Mouse (Mus musculus): ENCODE data around the gene Hdac9. TPM values are rescaled to one million over a fixed set of nuclear protein-coding genes. Genes with fewer than 3 reads are reported as not detected.

The Hdac9 gene
- polyA plus RNA-seq, 1 experiment: 0.06 TPM

- H3K27me3 ChIP-seq (ENCODE audit: control insufficient read depth, insufficient read depth, insufficient read length): no peaks in the 10 kb centered on the region
- H3ac ChIP-seq (ENCODE audit: control insufficient read depth, insufficient read length, low read depth): no peak overlapping the region
- H3K79me3 ChIP-seq (ENCODE audit: low read depth): no peaks in the 10 kb centered on the region
- H3K79me2 ChIP-seq (ENCODE audit: control insufficient read depth, insufficient read depth): no peaks in the 10 kb centered on the region
- no peak overlapping the region for H3K4me3 ChIP-seq (ENCODE audit: insufficient read depth, poor library complexity, severe bottlenecking)
- no peaks in the 10 kb centered on the region for H3K36me3 ChIP-seq (ENCODE audit: control insufficient read depth, insufficient read depth)
- TF ChIP-seq CEBPB (IDR thresholded peaks at IDR 0.05; ENCODE audit: low read depth): no peak
- no peak for TF ChIP-seq MYOG (IDR thresholded peaks at IDR 0.05; ENCODE audit: control insufficient read depth, extremely low read depth, insufficient read length)
- TF ChIP-seq MYOD1 (IDR thresholded peaks at IDR 0.05; ENCODE audit: control insufficient read depth, insufficient read length, low read depth): no peak
- TF ChIP-seq CTCF (IDR thresholded peaks at IDR 0.05; ENCODE audit: control insufficient read depth, insufficient read depth, insufficient read length): no peak
- no peak for TF ChIP-seq FOSL1 (IDR thresholded peaks at IDR 0.05; ENCODE audit: insufficient read depth, low read length, poor library complexity, severe bottlenecking)
- no peak for TF ChIP-seq MAX (IDR thresholded peaks at IDR 0.05)
- no peak for TF ChIP-seq USF1 (IDR thresholded peaks at IDR 0.05; ENCODE audit: low read depth)
Observed at GRCm38 (mm10) chr12:34087292-34087942, 829.5 kb downstream of the Hdac9 start.

DNA sequence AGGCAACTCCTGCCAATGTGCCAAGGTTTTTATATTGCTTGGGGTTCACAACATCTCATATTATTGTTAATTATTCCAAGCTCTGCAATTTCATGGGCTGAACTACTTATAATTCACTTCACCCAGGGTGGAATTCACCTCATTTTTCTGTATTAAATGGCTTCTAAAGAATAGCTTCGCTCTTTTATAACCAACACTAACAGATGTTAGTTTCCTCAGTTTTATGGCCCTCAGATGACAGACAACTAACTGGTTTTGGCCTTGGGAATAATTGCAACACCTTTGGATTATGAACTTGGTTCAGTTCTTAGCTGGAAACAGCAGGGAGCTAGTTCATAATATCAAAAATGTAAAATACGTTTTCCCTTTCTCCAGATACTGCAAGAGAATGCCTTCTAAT, 839.9 kb downstream of the Hdac9 start:
- no peak for TF ChIP-seq USF1 (IDR thresholded peaks at IDR 0.05; ENCODE audit: low read depth)
- TF ChIP-seq CTCF (IDR thresholded peaks at IDR 0.05; ENCODE audit: control insufficient read depth, insufficient read depth, insufficient read length): no peak
- no peak for TF ChIP-seq CEBPB (IDR thresholded peaks at IDR 0.05; ENCODE audit: low read depth)
- TF ChIP-seq MAX (IDR thresholded peaks at IDR 0.05): no peak
- TF ChIP-seq MYOG (IDR thresholded peaks at IDR 0.05; ENCODE audit: control insufficient read depth, extremely low read depth, insufficient read length): no peak
- no peak for TF ChIP-seq MYOD1 (IDR thresholded peaks at IDR 0.05; ENCODE audit: control insufficient read depth, insufficient read length, low read depth)
- TF ChIP-seq FOSL1 (IDR thresholded peaks at IDR 0.05; ENCODE audit: insufficient read depth, low read length, poor library complexity, severe bottlenecking): no peak
- Histone ChIP-seq H3K36me3 (ENCODE audit: control insufficient read depth, insufficient read depth) (no peaks in the 10 kb centered on the region), H3ac (ENCODE audit: control insufficient read depth, insufficient read length, low read depth) (no peak overlapping the region), H3K27me3 (ENCODE audit: control insufficient read depth, insufficient read depth, insufficient read length) (no peaks in the 10 kb centered on the region), H3K4me3 (ENCODE audit: insufficient read depth, poor library complexity, severe bottlenecking) (no peak overlapping the region), H3K79me3 (ENCODE audit: low read depth) (no peaks in the 10 kb centered on the region), H3K79me2 (ENCODE audit: control insufficient read depth, insufficient read depth) (no peaks in the 10 kb centered on the region)

GRCm38 (mm10) chr12:34075805-34076509, 840.9 kb downstream of the Hdac9 start:
- no peaks in the 10 kb centered on the region for H3K79me2 ChIP-seq (ENCODE audit: control insufficient read depth, insufficient read depth)
- TF ChIP-seq MAX (IDR thresholded peaks at IDR 0.05) (no peak), FOSL1 (IDR thresholded peaks at IDR 0.05; ENCODE audit: insufficient read depth, low read length, poor library complexity, severe bottlenecking) (peak; percentile 97)
- no peaks in the 10 kb centered on the region for H3K79me3 ChIP-seq (ENCODE audit: low read depth)
- no peaks in the 10 kb centered on the region for H3K36me3 ChIP-seq (ENCODE audit: control insufficient read depth, insufficient read depth)
- H3K4me3 ChIP-seq (ENCODE audit: insufficient read depth, poor library complexity, severe bottlenecking): no peak overlapping the region
- H3ac ChIP-seq (ENCODE audit: control insufficient read depth, insufficient read length, low read depth): no peak overlapping the region
- no peaks in the 10 kb centered on the region for H3K27me3 ChIP-seq (ENCODE audit: control insufficient read depth, insufficient read depth, insufficient read length)

DNA sequence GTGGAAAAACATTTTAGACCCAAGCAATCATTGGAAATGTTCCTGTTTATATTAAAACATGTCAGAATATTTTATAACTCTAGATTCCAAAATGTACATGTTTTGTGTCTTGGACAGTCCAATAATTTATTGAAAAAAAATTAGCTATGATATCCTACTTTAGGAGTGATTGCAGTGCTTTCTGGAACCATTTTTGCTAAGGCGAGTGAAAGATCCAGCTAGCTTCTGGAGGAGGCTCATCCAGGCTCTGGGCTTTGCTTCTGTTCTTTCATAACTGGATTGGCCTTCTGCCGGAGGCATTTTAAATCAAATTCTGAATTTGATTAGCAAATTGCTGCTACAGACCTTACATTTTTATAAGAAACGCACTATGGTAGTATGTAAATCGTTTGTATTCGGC, 864.4 kb downstream of the Hdac9 start:
- no peaks in the 10 kb centered on the region for H3K79me3 ChIP-seq (ENCODE audit: low read depth)
- H3K27me3 ChIP-seq (ENCODE audit: control insufficient read depth, insufficient read depth, insufficient read length): no peaks in the 10 kb centered on the region
- no peak for TF ChIP-seq CTCF (IDR thresholded peaks at IDR 0.05; ENCODE audit: control insufficient read depth, insufficient read depth, insufficient read length)
- TF ChIP-seq MYOD1 (IDR thresholded peaks at IDR 0.05; ENCODE audit: control insufficient read depth, insufficient read length, low read depth): no peak
- no peak for TF ChIP-seq CEBPB (IDR thresholded peaks at IDR 0.05; ENCODE audit: low read depth)
- no peak overlapping the region for H3ac ChIP-seq (ENCODE audit: control insufficient read depth, insufficient read length, low read depth)
- no peaks in the 10 kb centered on the region for H3K36me3 ChIP-seq (ENCODE audit: control insufficient read depth, insufficient read depth)
- no peaks in the 10 kb centered on the region for H3K79me2 ChIP-seq (ENCODE audit: control insufficient read depth, insufficient read depth)
- no peak overlapping the region for H3K4me3 ChIP-seq (ENCODE audit: insufficient read depth, poor library complexity, severe bottlenecking)

DNA sequence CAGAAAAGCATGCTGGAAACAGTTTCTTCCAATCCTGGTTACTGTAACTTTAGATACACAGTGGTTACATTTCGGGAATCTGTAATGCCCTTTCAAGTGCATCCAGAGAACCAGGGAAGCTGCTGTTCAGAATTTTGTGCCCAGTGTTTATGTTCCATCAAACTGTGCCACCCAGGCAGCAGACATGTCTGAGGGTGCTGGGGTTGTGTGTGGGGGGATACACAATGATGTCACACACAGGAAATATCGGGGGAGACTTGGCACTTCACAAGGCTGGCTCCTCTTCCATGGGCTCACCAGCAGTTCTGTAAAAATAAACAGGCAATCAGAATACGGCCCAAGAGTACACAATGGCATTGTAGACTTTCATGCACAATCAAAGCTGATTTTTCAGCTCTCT, 864.9 kb downstream of the Hdac9 start:
- no peak for TF ChIP-seq CEBPB (IDR thresholded peaks at IDR 0.05; ENCODE audit: low read depth)
- TF ChIP-seq MAX (IDR thresholded peaks at IDR 0.05): no peak
- no peak for TF ChIP-seq CTCF (IDR thresholded peaks at IDR 0.05; ENCODE audit: control insufficient read depth, insufficient read depth, insufficient read length)
- no peak for TF ChIP-seq FOSL1 (IDR thresholded peaks at IDR 0.05; ENCODE audit: insufficient read depth, low read length, poor library complexity, severe bottlenecking)
- TF ChIP-seq USF1 (IDR thresholded peaks at IDR 0.05; ENCODE audit: low read depth): no peak
- TF ChIP-seq MYOD1 (IDR thresholded peaks at IDR 0.05; ENCODE audit: control insufficient read depth, insufficient read length, low read depth): no peak
- TF ChIP-seq MYOG (IDR thresholded peaks at IDR 0.05; ENCODE audit: control insufficient read depth, extremely low read depth, insufficient read length): no peak
- H3K36me3 ChIP-seq (ENCODE audit: control insufficient read depth, insufficient read depth): no peaks in the 10 kb centered on the region
- no peak overlapping the region for H3ac ChIP-seq (ENCODE audit: control insufficient read depth, insufficient read length, low read depth)
- H3K4me3 ChIP-seq (ENCODE audit: insufficient read depth, poor library complexity, severe bottlenecking): no peak overlapping the region
- no peaks in the 10 kb centered on the region for H3K79me3 ChIP-seq (ENCODE audit: low read depth)
- H3K27me3 ChIP-seq (ENCODE audit: control insufficient read depth, insufficient read depth, insufficient read length): no peaks in the 10 kb centered on the region
- H3K79me2 ChIP-seq (ENCODE audit: control insufficient read depth, insufficient read depth): no peaks in the 10 kb centered on the region

DNA sequence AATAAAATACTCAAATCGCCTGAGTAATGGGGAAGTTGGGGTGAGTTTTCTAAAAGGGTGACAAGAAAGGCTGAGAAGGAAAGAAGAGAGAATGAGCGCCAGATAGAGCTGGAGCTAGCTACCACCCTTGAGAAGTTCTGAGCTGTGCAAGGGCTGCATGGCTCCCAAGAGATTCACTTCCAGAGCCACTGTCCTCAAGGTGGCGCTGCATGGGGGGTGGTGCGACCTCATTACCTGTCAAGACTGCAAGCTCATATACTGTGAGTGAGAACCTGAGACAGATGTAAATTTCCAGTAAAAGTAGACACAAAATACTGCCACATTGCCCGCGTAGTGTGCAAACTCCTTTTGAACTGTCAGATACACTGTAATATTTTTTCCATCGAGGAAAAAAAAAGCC, 865.8 kb downstream of the Hdac9 start:
- H3K79me3 ChIP-seq (ENCODE audit: low read depth): no peaks in the 10 kb centered on the region
- H3ac ChIP-seq (ENCODE audit: control insufficient read depth, insufficient read length, low read depth): no peak overlapping the region
- no peak overlapping the region for H3K4me3 ChIP-seq (ENCODE audit: insufficient read depth, poor library complexity, severe bottlenecking)
- H3K36me3 ChIP-seq (ENCODE audit: control insufficient read depth, insufficient read depth): no peaks in the 10 kb centered on the region
- no peaks in the 10 kb centered on the region for H3K79me2 ChIP-seq (ENCODE audit: control insufficient read depth, insufficient read depth)
- H3K27me3 ChIP-seq (ENCODE audit: control insufficient read depth, insufficient read depth, insufficient read length): no peaks in the 10 kb centered on the region
- TF ChIP-seq MAX (IDR thresholded peaks at IDR 0.05): no peak
- TF ChIP-seq FOSL1 (IDR thresholded peaks at IDR 0.05; ENCODE audit: insufficient read depth, low read length, poor library complexity, severe bottlenecking): no peak
- no peak for TF ChIP-seq CEBPB (IDR thresholded peaks at IDR 0.05; ENCODE audit: low read depth)
- TF ChIP-seq MYOD1 (IDR thresholded peaks at IDR 0.05; ENCODE audit: control insufficient read depth, insufficient read length, low read depth): no peak
- TF ChIP-seq USF1 (IDR thresholded peaks at IDR 0.05; ENCODE audit: low read depth): no peak
- TF ChIP-seq CTCF (IDR thresholded peaks at IDR 0.05; ENCODE audit: control insufficient read depth, insufficient read depth, insufficient read length): no peak
- no peak for TF ChIP-seq MYOG (IDR thresholded peaks at IDR 0.05; ENCODE audit: control insufficient read depth, extremely low read depth, insufficient read length)

Data from C2C12 (cell line).